Mouse (Mus musculus): ENCODE measurements around the gene Gsta3. TPM values are rescaled to one million over a fixed set of nuclear protein-coding genes. Genes with fewer than 3 reads are reported as not detected.

Gsta3 gene
- polyA plus RNA-seq, 1 experiment from 2014 or later: 0.25 TPM

Other genes starting within 250 kb of the Gsta3 start
- 2.0 and 2.1 TPM in 2 replicates for gene Tram2, start 161.4 kb upstream of the Gsta3 start, polyA plus RNA-seq (2015; fragmentation: Nextera tagmentation; extraction: Ambion mirVana)
- gene Tmem14a, start 22.0 kb upstream of the Gsta3 start, polyA plus RNA-seq (2015; fragmentation: Nextera tagmentation; extraction: Ambion mirVana): 15.5 and 16.3 TPM in 2 replicates
- gene Khdc1a, start 109.1 kb downstream of the Gsta3 start, polyA plus RNA-seq (2015; fragmentation: Nextera tagmentation; extraction: Ambion mirVana): not detected in 2 replicates
- not detected in 2 replicates for gene Khdc1c, start 127.7 kb downstream of the Gsta3 start, polyA plus RNA-seq (2015; fragmentation: Nextera tagmentation; extraction: Ambion mirVana)
- 0.14 TPM in 1 of 2 replicates, not detected in the other for gene Khdc1b, start 143.0 kb downstream of the Gsta3 start, polyA plus RNA-seq (2015; fragmentation: Nextera tagmentation; extraction: Ambion mirVana)

All from midbrain, embryonic 15.5 days (tissue).